Mouse (Mus musculus): Measurements from ENCODE around the gene H2al2a. TPM values are rescaled to one million over a fixed set of nuclear protein-coding genes. Genes with fewer than 3 reads are reported as not detected.

The H2al2a gene
- total RNA-seq (2023) = not detected

DNA sequence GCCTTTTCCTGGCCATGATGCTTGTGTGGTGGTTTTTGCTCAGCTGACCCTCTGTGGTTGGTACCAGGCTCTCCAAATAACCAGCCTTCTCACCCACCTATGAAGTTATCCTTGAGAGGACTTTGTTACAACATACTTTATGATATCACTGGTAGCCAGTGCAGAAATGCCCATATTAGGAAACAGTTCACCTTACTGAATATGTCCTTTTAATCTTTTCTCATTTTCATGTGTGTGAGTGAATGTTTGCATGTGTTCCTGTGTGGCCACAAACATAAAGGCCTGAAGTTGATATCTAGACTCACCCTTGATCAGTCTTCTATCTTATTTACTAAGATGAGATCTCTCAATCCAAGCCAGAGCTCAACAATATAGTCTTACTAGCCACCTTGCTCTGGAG lies at the start of gene H2al2a:
TSS of gene H2al2a (minus strand) at position 101 of the 400 bp plus-strand sequence.

DNA sequence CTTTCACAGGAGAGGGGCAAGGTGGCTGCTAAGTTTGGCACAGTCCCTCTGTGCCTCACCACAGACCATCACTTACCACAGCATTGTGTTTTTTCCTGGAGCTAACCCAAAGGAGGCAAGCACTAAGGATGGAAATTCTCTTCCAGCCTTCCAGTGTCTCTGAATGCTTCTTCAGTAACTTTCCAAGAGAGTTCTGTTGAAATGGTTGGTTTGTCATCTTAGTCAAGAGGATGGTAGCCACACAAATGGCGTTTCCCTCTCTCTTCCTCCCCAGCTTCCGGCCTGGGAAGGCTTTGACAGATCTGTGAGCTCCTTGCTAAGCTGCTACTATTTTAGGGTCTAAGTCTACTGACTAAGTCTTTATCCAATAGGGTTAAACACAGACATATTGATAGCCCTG lies 40.7 kb upstream of the H2al2a start, which contains the start of gene A930004D18Rik:
TSS of gene A930004D18Rik (minus strand) at position 247 of the 400 bp plus-strand sequence.

Other genes with a start within 250 kb of the H2al2a start
- gene A930004D18Rik, start 40.8 kb upstream of the H2al2a start, total RNA-seq (2023) = not detected
- gene Skida1, start 52.1 kb upstream of the H2al2a start, total RNA-seq (2023) = 0.18 TPM
- gene Mllt10, start 58.3 kb upstream of the H2al2a start, total RNA-seq (2023) = 121 TPM

All from CD4-positive naive resting alpha-beta T cell, adult 76 days (primary cell).